Mouse (Mus musculus): ENCODE results near the gene Cxcl1.

DNA sequence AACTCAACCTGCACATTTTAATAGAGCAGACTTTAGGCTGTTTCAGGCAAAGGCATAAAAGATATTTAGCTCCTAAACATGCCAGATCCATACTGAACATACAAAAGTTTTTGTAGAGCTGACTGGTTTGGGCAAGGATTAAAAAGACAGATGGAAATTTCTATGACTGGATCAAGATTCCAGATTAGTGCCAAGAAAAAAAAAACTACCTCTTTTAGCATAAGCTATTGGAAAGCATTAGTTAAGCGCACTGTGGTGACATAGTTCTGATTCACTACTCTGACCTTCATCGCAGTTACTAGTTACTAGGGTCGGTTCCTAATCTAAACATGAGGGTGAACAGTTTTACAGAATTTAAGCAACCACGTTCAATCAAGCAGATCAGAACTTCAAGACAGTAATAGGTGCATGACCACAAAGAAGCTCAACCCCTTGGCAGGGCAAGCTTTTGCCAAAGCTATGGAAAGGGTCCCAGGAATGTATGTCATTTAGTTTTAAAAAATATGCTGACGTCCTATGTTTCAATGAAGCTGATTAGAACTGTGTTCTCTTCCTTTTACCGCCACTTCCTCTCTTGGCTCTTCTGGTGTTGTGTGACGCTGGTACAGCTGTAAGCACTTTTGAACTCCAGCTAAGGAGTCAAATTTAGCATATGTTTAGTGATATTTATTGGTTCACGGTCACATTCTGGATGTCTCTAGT lies 14.4 kb upstream of the Cxcl1 start:
- TF ChIP-seq CTCF (conservative IDR thresholded peaks at IDR 0.05; ENCODE audit: low read length) (no peak), POU5F1 (IDR thresholded peaks at IDR 0.05; ENCODE audit: borderline replicate concordance, low read length) (no peak), NANOG (IDR thresholded peaks at IDR 0.05; ENCODE audit: borderline replicate concordance, low read length) (no peak)

All from E14TG2a.4 (cell line).